Mouse (Mus musculus): ENCODE measurements around the gene Suclg1. TPM values are rescaled to one million over a fixed set of nuclear protein-coding genes. Genes with fewer than 3 reads are reported as not detected.

Suclg1 gene
- polyA plus RNA-seq, 1 experiment from 2014 or later: 176 TPM

GRCm38 (mm10) chr6:73253584-73253983 lies 5.4 kb downstream of the Suclg1 start:
- no peaks in the 10 kb centered on the region for H3K4me1 ChIP-seq (ENCODE audit: control insufficient read depth, insufficient read depth, low read length)
- no peak overlapping the region for H3K4me2 ChIP-seq (ENCODE audit: low read depth, severe bottlenecking)
- H3K27ac ChIP-seq (replicated peaks; ENCODE audit: low read depth, low read length): no peak overlapping the region
- no peak overlapping the region for H3K9ac ChIP-seq (ENCODE audit: low read length)
- H3K27me3 ChIP-seq (ENCODE audit: control insufficient read depth, insufficient read depth, low read length): no peaks in the 10 kb centered on the region
- ATAC-seq (ENCODE audit: insufficient number of reproducible peaks, low FRiP score, low TSS enrichment, low read depth) (no peak), DNase-seq (ENCODE audit: low spot score) (no peak)
- WGBS: 91% methylated on average over 4 of the region's 4 CpGs
- no peak overlapping the region for H3K4me3 ChIP-seq (ENCODE audit: low read depth, low read length)
- H3K36me3 ChIP-seq (ENCODE audit: control insufficient read depth, insufficient read depth, low read length): peaks cover 1% of the 10 kb centered on the region; the same call in 1 of the 2 replicates
- no peaks in the 10 kb centered on the region for H3K9me3 ChIP-seq (ENCODE audit: control insufficient read depth, low read length)

GRCm38 (mm10) chr6:73254307-73255228 lies 6.4 kb downstream of the Suclg1 start:
- no peak overlapping the region for H3K4me3 ChIP-seq (ENCODE audit: low read depth, low read length)
- peaks cover 2% of the 10 kb centered on the region; the same call in 1 of the 2 replicates for H3K36me3 ChIP-seq (ENCODE audit: control insufficient read depth, insufficient read depth, low read length)
- DNase-seq (ENCODE audit: low spot score) (no peak), ATAC-seq (ENCODE audit: insufficient number of reproducible peaks, low FRiP score, low TSS enrichment, low read depth) (no peak)
- H3K27me3 ChIP-seq (ENCODE audit: control insufficient read depth, insufficient read depth, low read length): no peaks in the 10 kb centered on the region
- H3K9me3 ChIP-seq (ENCODE audit: control insufficient read depth, low read length): no peaks in the 10 kb centered on the region
- WGBS: 74% methylated on average over 9 of the region's 9 CpGs
- no peak overlapping the region for H3K4me2 ChIP-seq (ENCODE audit: low read depth, severe bottlenecking)
- H3K27ac ChIP-seq (replicated peaks; ENCODE audit: low read depth, low read length): no peak overlapping the region
- no peaks in the 10 kb centered on the region for H3K4me1 ChIP-seq (ENCODE audit: control insufficient read depth, insufficient read depth, low read length)
- H3K9ac ChIP-seq (ENCODE audit: low read length): no peak overlapping the region

DNA sequence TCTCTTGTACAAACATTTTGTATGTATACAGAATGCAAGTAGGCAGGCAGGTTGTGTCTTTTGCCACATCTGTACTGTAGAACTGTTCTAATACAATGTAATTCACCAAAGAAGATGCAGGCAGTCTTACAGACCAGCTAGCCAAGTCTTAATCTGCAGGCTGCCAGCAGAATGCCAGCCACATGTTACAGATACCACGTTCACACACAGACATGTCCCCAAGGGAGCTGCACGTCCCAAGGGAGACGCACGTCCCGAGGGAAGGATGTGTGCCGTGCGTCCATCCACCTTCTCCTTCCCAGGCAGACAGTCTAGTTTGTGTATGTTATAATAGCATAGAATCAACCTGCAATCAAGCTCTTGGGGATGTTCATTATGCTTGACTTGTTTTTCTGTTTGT lies 8.9 kb downstream of the Suclg1 start:
- H3K4me2 ChIP-seq (ENCODE audit: low read depth, severe bottlenecking): no peak overlapping the region
- H3K36me3 ChIP-seq (ENCODE audit: control insufficient read depth, insufficient read depth, low read length): peaks cover 6% of the 10 kb centered on the region
- no peaks in the 10 kb centered on the region for H3K4me1 ChIP-seq (ENCODE audit: control insufficient read depth, insufficient read depth, low read length)
- no peaks in the 10 kb centered on the region for H3K27me3 ChIP-seq (ENCODE audit: control insufficient read depth, insufficient read depth, low read length)
- ATAC-seq (ENCODE audit: insufficient number of reproducible peaks, low FRiP score, low TSS enrichment, low read depth) (no peak), DNase-seq (ENCODE audit: low spot score) (no peak)
- H3K4me3 ChIP-seq (ENCODE audit: low read depth, low read length): no peak overlapping the region
- 95% methylated on average over 7 of the region's 7 CpGs for WGBS
- no peaks in the 10 kb centered on the region for H3K9me3 ChIP-seq (ENCODE audit: control insufficient read depth, low read length)
- H3K9ac ChIP-seq (ENCODE audit: low read length): no peak overlapping the region
- H3K27ac ChIP-seq (replicated peaks; ENCODE audit: low read depth, low read length): no peak overlapping the region

GRCm38 (mm10) chr6:73260110-73260509 lies 11.9 kb downstream of the Suclg1 start:
- Histone ChIP-seq H3K4me3 (ENCODE audit: low read depth, low read length) (no peak overlapping the region), H3K4me2 (ENCODE audit: low read depth, severe bottlenecking) (no peak overlapping the region), H3K4me1 (ENCODE audit: control insufficient read depth, insufficient read depth, low read length) (no peaks in the 10 kb centered on the region), H3K27ac (replicated peaks; ENCODE audit: low read depth, low read length) (no peak overlapping the region), H3K9me3 (ENCODE audit: control insufficient read depth, low read length) (no peaks in the 10 kb centered on the region), H3K9ac (ENCODE audit: low read length) (no peak overlapping the region), H3K36me3 (ENCODE audit: control insufficient read depth, insufficient read depth, low read length) (peaks cover 9% of the 10 kb centered on the region), H3K27me3 (ENCODE audit: control insufficient read depth, insufficient read depth, low read length) (no peaks in the 10 kb centered on the region)
- 89% methylated on average over 6 of the region's 6 CpGs for WGBS
- ATAC-seq (ENCODE audit: insufficient number of reproducible peaks, low FRiP score, low TSS enrichment, low read depth) (no peak), DNase-seq (ENCODE audit: low spot score) (no peak)

DNA sequence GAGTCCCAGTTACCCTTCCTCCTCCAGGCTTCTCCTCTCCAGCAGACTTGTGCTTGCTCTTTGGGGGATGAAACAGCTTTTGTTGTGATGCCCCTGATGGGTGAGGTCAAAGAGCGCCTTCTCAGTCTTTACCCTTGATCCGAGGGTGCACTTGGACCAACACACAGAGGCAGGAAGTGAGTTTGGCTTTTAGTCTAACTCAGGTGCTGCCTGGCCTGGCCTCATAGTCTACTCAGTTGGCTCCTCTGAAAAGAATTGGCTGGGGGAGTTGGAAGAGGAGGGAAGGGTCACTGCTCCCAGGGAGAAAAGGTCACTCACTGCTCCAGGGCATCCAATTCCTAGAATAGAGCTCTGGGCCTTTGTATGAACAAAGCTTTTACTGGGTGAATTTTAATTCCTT lies 16.6 kb downstream of the Suclg1 start:
- H3K9ac ChIP-seq (ENCODE audit: low read length): no peak overlapping the region
- H3K9me3 ChIP-seq (ENCODE audit: control insufficient read depth, low read length): no peaks in the 10 kb centered on the region
- H3K4me3 ChIP-seq (ENCODE audit: low read depth, low read length): no peak overlapping the region
- H3K36me3 ChIP-seq (ENCODE audit: control insufficient read depth, insufficient read depth, low read length): peaks cover 14% of the 10 kb centered on the region; the same call in 1 of the 2 replicates
- H3K27me3 ChIP-seq (ENCODE audit: control insufficient read depth, insufficient read depth, low read length): no peaks in the 10 kb centered on the region
- no peaks in the 10 kb centered on the region for H3K4me1 ChIP-seq (ENCODE audit: control insufficient read depth, insufficient read depth, low read length)
- H3K4me2 ChIP-seq (ENCODE audit: low read depth, severe bottlenecking): no peak overlapping the region
- no peak for ATAC-seq (ENCODE audit: insufficient number of reproducible peaks, low FRiP score, low TSS enrichment, low read depth)
- no peak overlapping the region for H3K27ac ChIP-seq (replicated peaks; ENCODE audit: low read depth, low read length)
- WGBS: 79% methylated on average over 2 of the region's 2 CpGs
- DNase-seq (ENCODE audit: low spot score): no peak

GRCm38 (mm10) chr6:73267738-73268311 lies 19.6 kb downstream of the Suclg1 start:
- 93% methylated on average over 8 of the region's 8 CpGs for WGBS
- ATAC-seq (ENCODE audit: insufficient number of reproducible peaks, low FRiP score, low TSS enrichment, low read depth): no peak
- H3K4me2 ChIP-seq (ENCODE audit: low read depth, severe bottlenecking): no peak overlapping the region
- no peaks in the 10 kb centered on the region for H3K9me3 ChIP-seq (ENCODE audit: control insufficient read depth, low read length)
- no peak overlapping the region for H3K9ac ChIP-seq (ENCODE audit: low read length)
- no peak overlapping the region for H3K4me3 ChIP-seq (ENCODE audit: low read depth, low read length)
- no peaks in the 10 kb centered on the region for H3K4me1 ChIP-seq (ENCODE audit: control insufficient read depth, insufficient read depth, low read length)
- H3K27me3 ChIP-seq (ENCODE audit: control insufficient read depth, insufficient read depth, low read length): no peaks in the 10 kb centered on the region
- H3K27ac ChIP-seq (replicated peaks; ENCODE audit: low read depth, low read length): no peak overlapping the region
- peaks cover 20% of the 10 kb centered on the region; the same call in 1 of the 2 replicates for H3K36me3 ChIP-seq (ENCODE audit: control insufficient read depth, insufficient read depth, low read length)
- DNase-seq (ENCODE audit: low spot score): no peak

- no peak overlapping the region for H3K4me2 ChIP-seq (ENCODE audit: low read depth, severe bottlenecking)
- ATAC-seq (ENCODE audit: insufficient number of reproducible peaks, low FRiP score, low TSS enrichment, low read depth) (no peak), DNase-seq (ENCODE audit: low spot score) (no peak)
- peaks cover 21% of the 10 kb centered on the region; the same call in 1 of the 2 replicates for H3K36me3 ChIP-seq (ENCODE audit: control insufficient read depth, insufficient read depth, low read length)
- H3K9ac ChIP-seq (ENCODE audit: low read length): no peak overlapping the region
- 96% methylated on average over 3 of the region's 3 CpGs for WGBS
- H3K27ac ChIP-seq (replicated peaks; ENCODE audit: low read depth, low read length): no peak overlapping the region
- H3K4me1 ChIP-seq (ENCODE audit: control insufficient read depth, insufficient read depth, low read length): no peaks in the 10 kb centered on the region
- no peaks in the 10 kb centered on the region for H3K9me3 ChIP-seq (ENCODE audit: control insufficient read depth, low read length)
- no peak overlapping the region for H3K4me3 ChIP-seq (ENCODE audit: low read depth, low read length)
- no peaks in the 10 kb centered on the region for H3K27me3 ChIP-seq (ENCODE audit: control insufficient read depth, insufficient read depth, low read length)
These were observed 21.2 kb downstream of the Suclg1 start for GRCm38 (mm10) chr6:73269374-73269773.

- H3K27me3 ChIP-seq (ENCODE audit: control insufficient read depth, insufficient read depth, low read length): no peaks in the 10 kb centered on the region
- DNase-seq (ENCODE audit: low spot score) (no peak), ATAC-seq (ENCODE audit: insufficient number of reproducible peaks, low FRiP score, low TSS enrichment, low read depth) (no peak)
- no peaks in the 10 kb centered on the region for H3K4me1 ChIP-seq (ENCODE audit: control insufficient read depth, insufficient read depth, low read length)
- no peak overlapping the region for H3K4me2 ChIP-seq (ENCODE audit: low read depth, severe bottlenecking)
- no peak overlapping the region for H3K4me3 ChIP-seq (ENCODE audit: low read depth, low read length)
- H3K36me3 ChIP-seq (ENCODE audit: control insufficient read depth, insufficient read depth, low read length): peaks cover 32% of the 10 kb centered on the region
- no peaks in the 10 kb centered on the region for H3K9me3 ChIP-seq (ENCODE audit: control insufficient read depth, low read length)
- H3K27ac ChIP-seq (replicated peaks; ENCODE audit: low read depth, low read length): no peak overlapping the region
- WGBS: 95% methylated on average over 3 of the region's 3 CpGs
- no peak overlapping the region for H3K9ac ChIP-seq (ENCODE audit: low read length)
These were observed 23.4 kb downstream of the Suclg1 start for GRCm38 (mm10) chr6:73271546-73272091.
